Mouse (Mus musculus): ENCODE results near the gene Sprr2i.

The Sprr2i gene

DNA sequence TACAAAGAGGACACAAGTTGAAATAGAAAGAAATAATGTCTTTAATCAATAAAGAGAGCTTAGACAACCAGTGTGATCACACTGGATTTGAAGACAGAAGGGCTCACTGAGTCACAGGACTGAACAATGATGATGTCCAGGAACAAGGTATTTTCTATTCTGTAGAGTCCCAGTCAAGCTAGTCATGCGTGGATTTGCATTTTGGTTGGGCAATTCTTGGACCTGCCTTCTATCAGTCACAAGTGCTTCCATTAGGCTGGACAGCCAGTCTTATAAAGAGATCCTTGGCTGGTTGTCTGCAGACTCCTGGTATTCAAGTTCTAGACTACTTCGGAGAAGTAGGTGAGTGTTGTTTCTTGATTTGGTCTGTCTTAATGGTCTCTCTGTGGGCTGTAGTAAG, at the start of gene Sprr2i:
Gene Sprr2i (plus strand): TSS at position 301 of the 400 bp plus-strand sequence.
- no peak for DNase-seq

DNA sequence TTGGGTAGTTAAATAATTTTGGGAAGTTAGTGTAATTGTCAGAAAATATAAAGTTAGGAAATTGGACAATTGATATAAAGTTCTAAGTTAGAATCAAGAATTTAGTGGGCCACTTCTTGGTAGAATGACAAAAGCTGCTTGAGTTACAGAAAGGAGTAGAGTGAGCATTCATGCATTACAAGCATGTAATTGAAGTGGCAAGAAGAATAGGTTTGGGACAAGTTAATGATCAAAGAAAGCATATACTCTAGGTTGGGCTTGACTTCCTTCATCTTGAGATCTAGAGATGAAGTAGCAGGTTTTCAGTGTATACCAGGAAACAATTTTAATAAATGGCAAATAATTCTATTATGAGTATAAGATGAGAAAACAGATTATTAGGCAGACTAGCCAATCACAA, 46.2 kb upstream of the Sprr2i start:
- DNase-seq = no peak

DNA sequence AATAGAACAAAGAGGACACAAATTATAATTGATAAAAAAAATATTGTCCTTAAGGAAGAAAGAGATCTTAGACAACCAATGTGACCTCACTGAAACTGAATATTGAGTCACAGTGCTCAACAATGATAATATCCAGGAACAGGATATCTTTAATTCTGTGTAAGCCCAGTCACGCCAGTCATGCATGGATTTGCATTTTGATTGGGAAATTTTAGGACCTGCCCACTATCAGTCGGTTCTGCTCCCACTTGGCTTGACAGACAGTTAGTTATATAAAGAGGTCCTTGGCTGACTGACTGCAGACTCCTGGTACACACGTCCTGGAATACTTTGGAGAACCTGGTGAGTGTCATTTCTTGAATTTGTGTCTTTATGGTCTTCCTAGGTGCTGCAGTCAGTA, 42.9 kb upstream of the Sprr2i start, which contains the start of gene Sprr2f:
Gene Sprr2f (plus strand): TSS at position 301 of the 400 bp plus-strand sequence.
- no peak for DNase-seq

DNA sequence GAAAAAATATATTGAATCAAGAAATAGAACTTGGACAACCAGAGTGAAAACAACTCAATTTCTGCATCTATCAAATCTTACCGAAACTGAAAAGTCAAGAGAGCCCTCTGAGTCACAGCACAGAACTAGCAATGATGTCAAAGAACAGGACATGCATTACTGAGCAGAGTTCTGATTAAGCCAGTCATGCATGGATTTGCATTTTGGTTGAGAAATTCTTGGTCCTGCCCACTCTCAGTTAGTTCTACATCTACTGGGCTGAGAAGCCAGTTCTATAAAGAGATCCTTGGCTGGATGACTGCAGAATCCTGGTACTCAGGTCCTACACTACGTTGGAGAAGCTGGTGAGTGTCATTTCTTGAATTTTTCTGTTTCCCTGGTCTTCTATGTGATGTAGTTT, 34.2 kb upstream of the Sprr2i start:
- no peak for DNase-seq

DNA sequence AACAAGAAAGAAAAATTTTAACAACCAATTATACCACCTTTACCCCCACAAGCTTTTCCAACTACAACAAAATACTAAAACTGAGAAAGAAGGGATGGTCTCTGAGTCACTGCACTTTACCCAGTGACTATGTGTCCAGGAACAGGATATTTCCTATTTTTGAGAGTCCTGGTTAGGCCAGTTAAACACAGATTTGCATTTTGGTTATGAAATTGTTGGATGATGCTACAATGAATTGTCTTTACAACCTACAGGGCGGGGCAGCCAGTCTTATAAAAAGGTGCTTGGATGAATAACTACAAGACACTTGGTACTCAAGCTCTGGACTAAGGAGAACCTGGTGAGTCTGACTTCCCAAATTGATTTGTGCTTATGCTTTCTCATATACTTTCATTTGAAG, 22.4 kb upstream of the Sprr2i start, which contains the start of gene Sprr2h:
Gene Sprr2h (plus strand): TSS at position 301 of the 400 bp plus-strand sequence.
- no peak for DNase-seq

DNA sequence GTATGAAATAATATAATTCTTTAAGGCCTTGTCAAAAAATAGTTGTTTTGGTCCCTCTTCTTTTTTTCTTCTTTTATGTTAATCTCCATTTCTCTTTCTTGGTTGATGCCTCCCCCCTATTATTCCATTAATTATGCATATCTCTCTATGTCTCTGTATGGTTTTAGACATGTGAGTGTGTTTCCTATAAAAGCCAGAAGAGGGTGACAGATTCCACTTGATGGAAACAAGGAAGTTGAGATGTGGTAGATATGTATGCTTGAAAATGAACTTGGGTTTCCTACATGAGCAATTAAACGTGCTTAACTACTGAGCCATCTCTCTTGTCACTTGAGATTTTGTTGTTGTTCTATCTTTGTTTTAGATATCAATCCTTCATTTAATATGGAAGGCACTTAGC, 13.5 kb upstream of the Sprr2i start:
- DNase-seq = no peak

DNA sequence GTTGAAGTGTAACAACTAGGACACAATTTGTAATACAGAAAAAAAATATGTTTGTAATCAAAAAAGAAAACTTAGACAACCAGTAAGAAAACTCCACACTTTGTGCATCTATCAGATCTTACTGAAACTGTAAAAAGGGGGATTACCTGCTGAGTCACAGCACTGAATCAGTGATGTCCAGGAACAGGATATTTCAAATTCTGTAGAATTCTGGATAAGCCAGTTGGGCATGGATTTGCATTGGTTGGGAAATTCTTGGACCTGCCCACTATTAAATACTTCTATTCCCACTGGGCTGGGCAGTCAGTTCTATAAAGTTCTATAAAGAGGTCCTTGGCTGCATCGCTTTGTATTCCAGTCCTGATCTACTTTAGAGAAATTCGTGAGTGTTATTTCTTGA, 10.0 kb downstream of the Sprr2i start, which contains the start of gene Sprr2j-ps:
Gene Sprr2j-ps (plus strand): TSS at position 301 of the 400 bp plus-strand sequence.
- no peak for DNase-seq

DNA sequence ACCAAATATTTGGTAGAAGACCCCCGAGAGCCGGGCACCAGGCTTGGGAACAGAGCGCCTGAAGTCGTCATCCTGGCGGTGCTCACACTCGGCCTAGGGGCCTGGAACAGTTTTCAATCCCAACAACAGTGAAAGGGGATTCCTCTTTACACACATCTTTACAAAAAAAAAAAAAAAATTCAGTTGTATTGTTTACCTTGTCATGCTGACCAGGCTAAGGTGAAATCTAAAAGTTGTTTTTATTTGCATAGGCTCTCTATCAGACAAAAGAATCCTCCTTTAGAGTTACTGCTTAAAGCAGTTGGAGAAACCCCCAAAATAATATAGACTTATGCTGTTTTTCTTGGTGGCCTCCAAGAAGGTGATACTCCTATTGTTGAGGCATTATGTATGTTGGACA, 21.5 kb downstream of the Sprr2i start, which contains the start of gene Gm9774:
Gene Gm9774 (minus strand): TSS at position 101 of the 400 bp plus-strand sequence.
- DNase-seq = no peak

DNA sequence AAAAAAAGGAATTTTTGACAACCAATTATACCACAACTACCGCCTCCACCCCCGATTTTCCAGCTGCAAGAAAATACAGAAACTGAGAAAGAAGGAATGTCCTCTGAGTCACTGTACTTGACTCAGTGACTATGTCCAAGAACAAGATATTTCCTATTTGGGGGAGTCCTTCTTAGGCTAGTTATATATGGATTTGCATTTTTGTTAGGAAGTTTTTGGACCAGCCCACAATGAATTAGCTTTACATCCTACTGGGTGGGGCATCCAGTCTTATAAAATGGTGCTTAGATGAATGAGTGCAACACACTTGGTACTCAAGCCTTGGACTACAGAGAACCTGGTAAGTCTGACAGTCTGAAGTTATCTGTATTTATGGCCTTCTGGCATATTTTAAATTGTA, 24.5 kb downstream of the Sprr2i start, which contains the start of gene Sprr2k:
Gene Sprr2k (plus strand): TSS at position 301 of the 400 bp plus-strand sequence.
- DNase-seq = no peak

DNA sequence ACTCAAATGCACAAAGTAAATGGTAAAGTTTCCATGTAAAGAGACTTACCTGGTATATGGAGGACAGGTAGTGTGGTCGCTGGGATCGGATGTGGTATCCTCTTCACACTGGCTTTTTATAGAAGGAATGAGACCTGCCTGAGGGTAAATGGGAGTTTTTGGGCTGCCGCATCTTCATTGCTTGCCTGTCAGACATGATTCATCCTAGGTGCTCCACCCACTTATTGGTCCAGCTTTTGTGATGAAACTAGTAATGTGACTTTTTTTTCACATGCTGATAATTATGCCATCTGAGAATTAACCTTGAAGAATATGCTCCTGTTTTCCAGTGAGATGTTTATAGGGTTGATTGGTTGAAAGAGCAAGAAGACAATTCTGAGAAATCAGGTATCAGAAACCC, 30.9 kb downstream of the Sprr2i start, which contains the start of gene Sprr1b:
Gene Sprr1b (minus strand): TSS at position 101 of the 400 bp plus-strand sequence.
- DNase-seq = no peak

DNA sequence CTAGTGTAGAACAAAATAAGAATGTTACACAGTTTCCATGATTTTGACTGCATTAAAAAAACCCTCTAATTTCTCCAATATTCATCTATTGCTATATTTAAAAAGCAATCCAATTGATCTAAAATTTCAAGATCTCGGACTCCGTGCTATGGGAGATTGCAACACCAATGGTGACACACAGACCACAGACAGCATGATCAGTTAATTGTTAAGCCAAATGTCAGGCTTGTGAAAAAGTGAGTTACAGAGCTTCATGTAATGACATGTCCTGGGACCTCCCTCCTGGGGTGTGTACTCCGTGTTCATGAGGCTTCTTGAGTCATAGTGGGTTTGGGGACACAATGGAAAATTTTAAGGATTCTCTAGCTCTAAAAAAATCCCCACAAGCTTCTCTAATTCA, 32.4 kb downstream of the Sprr2i start:
- DNase-seq = no peak

DNA sequence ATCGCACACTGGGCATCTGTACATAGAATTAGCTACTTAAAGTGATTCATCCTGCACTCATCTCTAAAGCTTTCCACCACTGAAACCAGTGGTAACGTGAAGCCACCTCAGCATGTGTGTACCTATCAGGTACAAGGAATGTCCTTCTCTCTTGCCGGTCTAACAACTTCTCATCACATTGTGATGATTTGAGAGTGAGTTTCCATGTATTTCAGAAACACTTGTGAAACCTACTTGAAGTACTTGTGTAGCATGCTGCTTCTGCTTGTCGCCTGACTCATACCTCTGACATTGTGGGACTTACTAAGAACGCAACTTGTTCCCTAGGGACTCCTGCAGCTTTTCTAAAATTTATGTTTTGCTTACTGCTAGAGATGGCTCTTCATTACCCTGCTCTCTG, 47.4 kb downstream of the Sprr2i start:
- DNase-seq = no peak

DNA sequence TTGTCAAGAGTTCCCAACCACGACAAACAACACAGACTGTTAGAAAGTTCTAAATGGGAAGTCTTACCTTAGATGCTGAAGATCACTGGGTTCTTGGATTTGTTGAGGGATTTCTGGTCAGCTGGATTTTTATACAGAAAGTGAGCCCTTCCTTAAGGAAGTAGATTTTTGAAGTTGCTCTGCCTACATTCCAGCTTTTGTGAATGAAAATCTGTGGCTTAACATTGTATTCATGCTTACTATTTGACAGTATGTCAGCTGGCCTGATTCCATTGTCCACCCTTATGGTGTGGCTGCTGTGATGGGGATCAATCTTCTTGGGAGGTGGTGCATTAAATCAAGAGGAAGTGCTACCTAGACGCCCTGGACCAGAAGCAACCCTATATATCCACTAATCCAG, 50.8 kb downstream of the Sprr2i start, which contains the start of gene Sprr3:
Gene Sprr3 (minus strand): TSS at position 101 of the 400 bp plus-strand sequence.
- no peak for DNase-seq

Measured in kidney, postnatal 4 days (tissue).